Mouse (Mus musculus) cortical plate, adult 2 months (tissue): ENCODE results near the gene Abi3. TPM values are rescaled to one million over a fixed set of nuclear protein-coding genes. Genes with fewer than 3 reads are reported as not detected.

Experiments used
- H3K27ac ChIP-seq: fragments of 200-500 bp; 2 replicates; pipeline ENCODE4 v1.5.1; 2012; ENCODE audit warnings: low read length, control low read depth, inconsistent platforms; ENCODE audit not compliant: insufficient read depth
- H3K4me1 ChIP-seq: fragments of 200-500 bp; 2 replicates; pipeline ENCODE4 v1.6.1; 2011; ENCODE audit warnings: low read length; ENCODE audit not compliant: control insufficient read depth, insufficient read depth
- H3K4me3 ChIP-seq: fragments of 200-500 bp; 2 replicates; pipeline ENCODE4 v1.5.1; 2011; ENCODE audit warnings: mild to moderate bottlenecking, low read length, control low read depth; ENCODE audit not compliant: insufficient read depth
- CTCF ChIP-seq: fragments of 200-500 bp; IDR thresholded peaks from 2 replicates; pipeline ENCODE4 v1.5.1; 2011; ENCODE audit warnings: mild to moderate bottlenecking, control low read depth, low read length; ENCODE audit not compliant: insufficient read depth; ENCODE audit errors: extremely low read depth
- POLR2A ChIP-seq: fragments of 200-500 bp; IDR thresholded peaks from 2 replicates; pipeline ENCODE4 v1.6.1; 2011; ENCODE audit warnings: mild to moderate bottlenecking, low read length, control low read depth; ENCODE audit not compliant: insufficient read depth; ENCODE audit errors: extremely low read depth
- polyA plus RNA-seq: library from polyadenylated mRNA; depleted of rRNA; stranded (reverse); fragments of >200 nt; gene quantifications from 2 replicates; pipeline ENCODE4 v1.2.3, GENCODE M21; 2012

Gene Abi3
- polyA plus RNA-seq, 1 experiment, result 11.8 TPM

DNA sequence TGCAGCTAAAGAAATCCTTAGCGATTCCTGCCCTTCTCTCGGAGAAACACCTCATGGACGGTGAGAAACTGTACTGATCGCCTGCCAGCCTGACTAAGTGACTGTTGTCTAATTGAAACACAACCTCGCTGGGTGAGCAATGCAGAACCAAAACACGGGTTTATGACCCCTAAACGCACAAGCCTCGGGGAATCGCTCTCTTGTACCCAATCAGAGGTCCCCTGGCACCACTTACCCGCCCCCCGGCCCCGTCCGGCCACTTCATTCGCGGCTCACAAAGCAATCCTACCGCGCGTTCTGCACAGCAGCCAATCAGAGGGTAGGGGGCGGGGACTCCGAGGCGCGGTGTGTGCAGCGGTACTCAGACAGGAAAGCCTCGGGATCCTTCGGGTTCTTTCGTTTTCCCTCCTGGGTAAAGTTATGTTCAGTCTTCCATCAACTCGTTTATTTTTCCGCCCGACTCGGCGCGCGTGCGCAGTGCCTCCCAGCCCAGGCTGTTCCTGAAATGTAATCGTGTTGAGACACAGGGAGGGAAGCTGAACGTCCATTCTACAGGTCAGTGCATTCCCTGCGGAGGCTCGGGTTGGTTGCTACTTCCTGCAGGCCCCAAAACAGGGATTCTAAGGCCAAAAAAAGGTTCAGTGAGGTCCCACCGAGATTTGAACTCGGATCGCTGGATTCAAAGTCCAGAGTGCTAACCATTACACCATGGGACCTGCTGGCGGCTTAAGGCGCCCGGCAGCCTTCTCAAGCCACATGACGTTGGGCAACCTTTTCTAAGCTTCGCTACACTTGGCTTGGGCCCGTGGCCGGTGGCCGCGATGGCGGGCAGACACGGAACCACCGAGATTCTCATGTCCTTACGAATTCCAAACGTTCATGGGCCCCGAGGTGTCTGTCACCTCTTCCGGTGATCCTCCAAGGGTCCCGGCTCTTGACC is 16.5 kb upstream of the Abi3 start:
- peaks cover 2% of the 10 kb centered on the region; the same call in 1 of the 2 replicates for H3K4me1 ChIP-seq
- peak overlapping the region; percentile 54; the same call in 1 of the 2 replicates for H3K27ac ChIP-seq
- H3K4me3 ChIP-seq, result peak overlapping the region; percentile 62
- TF ChIP-seq CTCF, result no peak
- TF ChIP-seq POLR2A, result 0 out of 2 replicates have a peak, but pooled peaks have one; percentile 53

DNA sequence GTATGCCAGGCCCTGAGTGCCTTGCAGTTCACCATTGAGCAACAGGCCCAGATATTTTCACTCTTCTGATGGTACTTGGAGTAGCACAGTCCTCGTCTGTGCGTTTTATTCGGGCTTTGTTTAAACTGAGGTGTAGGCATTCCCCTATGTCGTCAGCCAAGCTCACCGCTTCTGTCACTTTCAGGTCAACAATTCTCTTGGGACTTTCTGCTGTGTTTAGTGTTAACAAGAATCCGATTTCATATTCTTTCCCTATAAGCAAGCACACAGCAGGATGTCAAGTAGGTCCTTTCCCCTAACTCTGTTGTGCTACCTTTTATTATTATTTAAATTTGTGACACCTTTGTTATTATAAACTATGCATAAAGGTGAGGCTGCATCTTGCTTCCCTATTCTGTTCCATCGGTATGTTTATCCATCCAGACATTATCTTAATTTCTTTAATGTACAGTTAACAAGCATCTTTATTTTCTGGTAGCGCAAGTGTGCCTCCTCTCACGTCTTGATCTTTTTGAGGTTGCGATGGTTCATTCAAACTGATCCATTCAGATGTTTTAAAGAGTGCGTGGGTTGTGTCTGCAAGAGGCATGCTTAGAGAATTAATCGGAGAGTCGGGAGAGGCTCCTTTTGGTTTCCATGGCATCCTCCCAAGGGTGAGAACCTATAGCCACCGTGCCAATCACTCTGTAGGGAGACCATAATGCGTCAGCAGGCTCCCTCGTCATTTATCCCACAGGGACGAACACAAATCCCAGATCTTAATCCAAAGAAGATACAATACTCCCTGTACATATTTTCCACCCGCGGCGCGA is 15.6 kb upstream of the Abi3 start:
- Histone ChIP-seq H3K4me3 (peak overlapping the region; percentile 62), H3K27ac (no peak overlapping the region), H3K4me1 (peaks cover 2% of the 10 kb centered on the region; the same call in 1 of the 2 replicates)
- TF ChIP-seq CTCF, result no peak
- no peak for TF ChIP-seq POLR2A

DNA sequence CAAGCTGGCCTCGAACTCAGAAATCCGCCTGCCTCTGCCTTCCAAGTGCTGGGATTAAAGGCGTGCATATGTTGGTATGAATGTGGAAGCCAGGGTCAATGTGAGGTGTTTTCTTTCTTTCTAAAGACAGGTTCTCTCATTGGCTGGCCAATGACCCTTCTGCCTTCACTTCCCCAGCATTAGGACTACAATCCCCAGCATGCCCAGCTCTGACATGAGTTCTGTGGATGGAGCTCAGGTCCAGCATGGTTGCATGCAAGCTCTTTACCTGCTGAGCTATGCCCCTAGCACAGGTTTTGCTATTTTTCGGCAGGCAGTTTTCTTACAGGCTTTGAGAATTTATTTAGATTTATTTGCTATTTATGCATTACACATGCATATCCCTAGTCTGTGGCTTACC is 15.0 kb upstream of the Abi3 start:
- Histone ChIP-seq H3K4me3 (no peak overlapping the region), H3K27ac (no peak overlapping the region), H3K4me1 (peaks cover 2% of the 10 kb centered on the region; the same call in 1 of the 2 replicates)
- TF ChIP-seq CTCF (no peak), POLR2A (no peak)

DNA sequence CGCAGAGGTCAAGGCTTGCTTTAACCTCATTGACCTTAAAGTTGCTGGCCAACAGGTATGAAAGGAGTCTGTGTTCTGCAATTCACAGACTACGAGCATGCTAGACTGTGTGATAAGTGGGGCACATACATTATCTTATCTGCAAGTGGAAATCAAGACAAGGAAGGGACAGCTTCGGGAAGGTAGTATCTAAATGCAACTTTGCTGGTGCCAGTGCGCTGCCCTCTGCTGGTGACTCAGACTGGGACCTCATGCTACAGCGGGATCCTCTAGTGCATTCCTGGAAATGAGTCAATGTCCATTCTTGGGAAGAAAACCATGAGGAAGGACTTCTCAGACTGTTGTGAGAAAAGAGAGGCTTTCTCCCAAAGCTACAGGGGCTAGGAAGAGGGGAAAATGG is 11.4 kb upstream of the Abi3 start:
- Histone ChIP-seq H3K4me3 (no peak overlapping the region), H3K4me1 (no peaks in the 10 kb centered on the region), H3K27ac (no peak overlapping the region)
- no peak for TF ChIP-seq POLR2A
- TF ChIP-seq CTCF, result peak; percentile 63

DNA sequence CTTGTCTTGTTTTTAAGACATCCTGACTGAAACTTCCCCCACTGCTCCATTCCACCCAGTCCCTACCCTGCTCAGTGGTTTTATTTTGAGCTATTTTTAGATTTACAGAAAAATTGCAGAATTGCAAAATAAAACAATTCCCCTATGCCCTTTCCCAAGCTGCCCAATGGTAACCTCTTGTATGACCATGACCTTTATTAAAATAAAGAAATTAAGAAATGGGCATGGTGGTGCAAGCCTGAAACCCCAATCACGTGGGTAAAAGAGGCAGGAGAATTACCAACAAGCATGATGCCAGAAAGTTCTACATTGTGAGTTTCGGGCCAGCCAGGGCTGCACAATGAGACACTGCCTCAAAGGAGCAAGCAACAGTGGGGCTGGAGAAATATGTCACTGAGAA is 8.6 kb upstream of the Abi3 start:
- no peaks in the 10 kb centered on the region for H3K4me1 ChIP-seq
- H3K27ac ChIP-seq, result no peak overlapping the region
- TF ChIP-seq POLR2A (no peak), CTCF (no peak)
- no peak overlapping the region for H3K4me3 ChIP-seq

DNA sequence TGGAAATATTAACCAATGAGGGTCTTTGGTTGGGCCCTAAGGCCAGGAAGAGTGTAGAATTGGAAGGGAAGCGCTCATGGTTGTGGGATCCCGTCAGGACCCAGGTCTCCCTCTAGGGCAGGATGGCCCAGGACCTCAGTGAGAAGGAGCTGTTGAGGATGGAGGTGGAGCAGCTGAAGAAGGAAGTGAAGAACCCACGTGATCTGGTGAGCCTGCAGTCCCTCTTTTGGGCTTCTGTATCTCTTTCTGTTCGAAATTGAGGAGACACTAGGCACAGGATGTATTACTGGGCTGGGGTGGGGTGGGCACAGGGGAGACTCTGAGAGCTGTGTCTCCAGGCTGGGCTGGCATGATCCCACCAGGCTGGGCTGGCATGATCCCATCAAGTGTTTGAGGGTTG is 2.7 kb upstream of the Abi3 start:
- TF ChIP-seq CTCF (no peak), POLR2A (no peak)
- Histone ChIP-seq H3K4me3 (no peak overlapping the region), H3K4me1 (no peaks in the 10 kb centered on the region), H3K27ac (no peak overlapping the region)

DNA sequence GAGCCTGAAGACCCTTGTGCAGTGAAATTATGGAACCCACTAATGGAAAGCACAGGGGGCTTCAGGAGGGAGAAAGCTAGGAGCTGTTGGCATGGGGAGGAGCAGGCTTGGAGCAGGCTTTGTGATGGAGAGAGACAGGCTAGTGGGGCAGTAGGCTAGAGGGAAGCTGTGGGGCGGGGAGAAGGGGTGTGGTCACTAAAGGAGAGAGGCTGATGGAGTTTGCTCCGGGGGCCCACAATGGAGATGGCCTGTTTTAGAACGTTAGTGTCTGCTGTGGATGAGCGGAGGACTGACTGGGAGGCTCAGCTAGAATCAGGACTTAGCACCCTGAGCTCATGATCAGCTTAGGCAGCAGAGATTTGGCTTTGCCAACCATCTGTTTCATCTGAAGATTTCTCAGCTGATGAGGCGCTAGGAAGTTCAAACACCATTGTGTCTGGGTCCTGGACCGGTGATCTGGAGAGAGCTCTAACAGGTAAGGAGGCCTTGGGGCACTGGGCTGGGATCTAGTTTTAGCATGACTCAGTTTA is 1.2 kb upstream of the Abi3 start:
- Histone ChIP-seq H3K4me3 (no peak overlapping the region), H3K27ac (no peak overlapping the region), H3K4me1 (no peaks in the 10 kb centered on the region)
- TF ChIP-seq CTCF (no peak), POLR2A (no peak)

DNA sequence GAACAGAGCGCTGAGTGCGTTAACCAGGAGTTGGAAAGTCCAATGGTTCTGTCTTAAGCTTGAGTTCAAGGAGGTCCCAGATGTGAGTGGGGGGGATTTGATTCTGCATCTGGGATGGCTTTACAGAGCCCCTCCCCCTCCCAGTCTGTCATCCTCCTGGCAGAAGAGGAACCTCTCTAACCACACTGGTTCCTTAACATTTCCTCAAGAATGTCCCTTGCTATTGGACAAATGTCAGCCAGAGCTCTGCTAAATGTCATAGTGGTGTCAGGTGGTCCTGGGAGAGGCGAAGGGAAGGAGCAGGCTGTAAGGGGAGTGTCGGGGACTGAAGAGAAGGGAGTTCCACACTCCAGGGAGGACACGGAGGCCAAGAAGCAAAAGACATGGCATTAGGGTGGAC is 677 bp upstream of the Abi3 start:
- H3K27ac ChIP-seq, result no peak overlapping the region
- TF ChIP-seq CTCF, result no peak
- TF ChIP-seq POLR2A, result no peak
- H3K4me3 ChIP-seq, result no peak overlapping the region
- H3K4me1 ChIP-seq, result no peaks in the 10 kb centered on the region

DNA sequence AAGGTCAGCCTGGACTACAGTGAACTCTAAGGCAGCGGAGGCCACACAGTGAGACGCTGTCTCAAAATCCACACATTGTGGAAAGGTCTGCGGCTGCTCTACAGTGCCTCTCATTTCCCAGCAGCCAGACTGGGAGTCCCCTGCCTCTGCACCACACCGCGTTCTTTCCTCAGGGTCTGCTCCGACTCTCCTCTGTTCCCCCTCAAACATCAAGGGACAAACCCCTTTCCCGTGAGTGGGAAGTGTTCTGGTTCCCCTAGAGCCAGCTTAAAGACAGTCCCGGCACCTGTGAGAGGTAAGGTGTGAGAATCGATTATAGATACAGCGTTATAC is 812 bp downstream of the Abi3 start:
- no peak for TF ChIP-seq POLR2A
- TF ChIP-seq CTCF, result no peak
- H3K4me3 ChIP-seq, result peak overlapping the region; percentile 18
- no peaks in the 10 kb centered on the region for H3K4me1 ChIP-seq
- no peak overlapping the region for H3K27ac ChIP-seq
